ENCODE assay signal across 9 mouse cellular contexts in genomic region chr2:28751658-28752057, GRCm38 (mm10). TPM values are rescaled to one million over a fixed set of nuclear protein-coding genes. Genes with fewer than 3 reads are reported as not detected.
DNase-seq lines count a peak whose midpoint lies in the region; ATAC-seq and TF ChIP-seq lines count a peak whose summit lies in the region.
"Had no signal": no experiment of that assay in that cellular context is flagged by ENCODE, and none has a peak within 500 bp of the region (broad histone marks: within the 10 kb centered on the region; RNA-seq: fewer than 3 reads in every experiment).

No protein-coding gene starts in this region.

- 0 out of 2 replicates have a peak, but pooled peaks cover 2% of the 10 kb centered on the region for H3K4me1 ChIP-seq in forebrain, postnatal 0 days (ENCODE audit: insufficient read depth)
- peaks cover 2% of the 10 kb centered on the region; the same call in 1 of the 2 replicates for H3K4me1 ChIP-seq in liver, postnatal 0 days (ENCODE audit: insufficient read depth)

- peaks cover 32% of the 10 kb centered on the region; the same call in 1 of the 2 replicates for H3K27me3 ChIP-seq in forebrain, postnatal 0 days (ENCODE audit: insufficient read depth, low read length)
- H3K27me3 ChIP-seq in liver, postnatal 0 days (ENCODE audit: insufficient read depth, low read length), result peaks cover 3% of the 10 kb centered on the region

- peak overlapping the region; percentile 40 for H3K4me3 ChIP-seq in gastrocnemius, adult 2 months
- H3K4me3 ChIP-seq in forebrain, postnatal 0 days (ENCODE audit: low read depth, low read length), result peak overlapping the region; percentile 35
- peak overlapping the region; percentile 30; the same call in 1 of the 2 replicates for H3K4me3 ChIP-seq in liver, postnatal 0 days (ENCODE audit: low read depth, low read length)

- intact Hi-C loops in gastrocnemius, adult 2 months (cut with DNase I), result no loop called here

- ATAC-seq in forebrain, postnatal 0 days, result peak; percentile 56; the same call in 1 of the 2 replicates
- no peak for ATAC-seq in liver, postnatal 0 days
- no peak for ATAC-seq in activated CD4-positive, CD25-positive, alpha-beta regulatory T cell, adult 4 months

- H3K27ac ChIP-seq in gastrocnemius, adult 2 months, result no peak overlapping the region
- H3K27ac ChIP-seq in forebrain, postnatal 0 days (ENCODE audit: low read depth, low read length), result no peak overlapping the region
- H3K27ac ChIP-seq in liver, postnatal 0 days (ENCODE audit: low read depth), result no peak overlapping the region

- H3K36me3 ChIP-seq in forebrain, postnatal 0 days (ENCODE audit: insufficient read depth), result no peaks in the 10 kb centered on the region
- no peaks in the 10 kb centered on the region for H3K36me3 ChIP-seq in liver, postnatal 0 days (replicated peaks; ENCODE audit: insufficient read depth, low read length)

- H3K9ac ChIP-seq in forebrain, postnatal 0 days, result peak overlapping the region; percentile 43
- no peak overlapping the region for H3K9ac ChIP-seq in liver, postnatal 0 days (replicated peaks)

- WGBS in forebrain, postnatal 0 days, result 12% methylated on average over 17 of the region's 17 CpGs
- WGBS in liver, postnatal 0 days (ENCODE audit: insufficient replicate concordance), result 7% methylated on average over 17 of the region's 17 CpGs

- H3K9me3 ChIP-seq in forebrain, postnatal 0 days (ENCODE audit: low read length), result no peaks in the 10 kb centered on the region
- no peaks in the 10 kb centered on the region for H3K9me3 ChIP-seq in liver, postnatal 0 days (ENCODE audit: low read length)

- no peak for TF ChIP-seq EP300 in liver, postnatal 0 days (IDR thresholded peaks at IDR 0.05; ENCODE audit: low read depth)

- no peak for TF ChIP-seq CTCF in gastrocnemius, adult 2 months (IDR thresholded peaks at IDR 0.05)
- no peak for TF ChIP-seq CTCF in forebrain, postnatal 0 days (IDR thresholded peaks at IDR 0.05; ENCODE audit: low read depth)
- no peak for TF ChIP-seq CTCF in liver, postnatal 0 days (IDR thresholded peaks at IDR 0.05; ENCODE audit: low read depth)

- no peak for DNase-seq in gastrocnemius, adult 2 months
- no peak for DNase-seq in gastrocnemius, postnatal 25 days
- DNase-seq in B cell, adult 2 months, result peak; percentile 19 to 31
- peak; percentile 43 for DNase-seq in forebrain, postnatal 0 days
- no peak for DNase-seq in liver, postnatal 0 days
- no peak for DNase-seq in adrenal gland, postnatal 36 days
- DNase-seq in adrenal gland, adult 2 months, result no peak

- H3K4me2 ChIP-seq in forebrain, postnatal 0 days (ENCODE audit: low read depth), result peak overlapping the region; percentile 70
- peak overlapping the region; percentile 65 for H3K4me2 ChIP-seq in liver, postnatal 0 days (ENCODE audit: low read depth, low read length)

RNA-seq across cellular contexts. Expression of gene Ak8, which starts 51.7 kb away (rescaled TPM):
- not detected for total RNA-seq in gastrocnemius, adult 2 months (2021)
- under 1 TPM in 1 of 2 experiments, not detected in 1; 0.19 TPM for total RNA-seq in gastrocnemius, postnatal 25 days (2021)
- total RNA-seq in forebrain, postnatal 0 days (2014; rRNA removed), result 1.1 and 1.7 TPM in 2 replicates
- polyA plus RNA-seq in forebrain, postnatal 0 days (2015; fragmentation: Nextera tagmentation; extraction: Ambion mirVana), result 3.4 and 5.2 TPM in 2 replicates
- 0.28 and 0.41 TPM in 2 replicates for polyA plus RNA-seq in liver, postnatal 0 days (2015; fragmentation: Nextera tagmentation; extraction: Ambion mirVana)
- under 1 TPM; 0.63 to 0.82 TPM for total RNA-seq in adrenal gland, postnatal 36 days (2021)
- under 1 TPM; 0.29 to 0.38 TPM for total RNA-seq in adrenal gland, adult 2 months (2021)
- 0.29 and 0.44 TPM in 2 replicates for polyA plus RNA-seq in adrenal gland, adult 2 months (2012; rRNA removed)
- polyA plus RNA-seq in activated CD4-positive, CD25-positive, alpha-beta regulatory T cell, adult 4 months (2017; shearing (Covaris generic)), result not detected

RNA-seq across cellular contexts. Expression of gene Spaca9, which starts 52.1 kb away (rescaled TPM):
- total RNA-seq in gastrocnemius, adult 2 months (2021), result not detected
- total RNA-seq in gastrocnemius, postnatal 25 days (2021), result not detected
- not detected in 2 replicates for total RNA-seq in forebrain, postnatal 0 days (2014; rRNA removed)
- polyA plus RNA-seq in forebrain, postnatal 0 days (2015; fragmentation: Nextera tagmentation; extraction: Ambion mirVana), result 3.1 and 3.6 TPM in 2 replicates
- polyA plus RNA-seq in liver, postnatal 0 days (2015; fragmentation: Nextera tagmentation; extraction: Ambion mirVana), result 2.1 and 2.5 TPM in 2 replicates
- under 1 TPM; 0.53 to 0.59 TPM for total RNA-seq in adrenal gland, postnatal 36 days (2021)
- total RNA-seq in adrenal gland, adult 2 months (2021), result under 1 TPM in 1 of 2 experiments, not detected in 1; 0.92 TPM
- polyA plus RNA-seq in adrenal gland, adult 2 months (2012; rRNA removed), result 0.84 TPM in 1 of 2 replicates, not detected in the other
- 1 to 10 TPM in 1 of 2 experiments, not detected in 1; 1.4 TPM for polyA plus RNA-seq in activated CD4-positive, CD25-positive, alpha-beta regulatory T cell, adult 4 months (2017; shearing (Covaris generic))
- total RNA-seq: layer of hippocampus, adult 18-20 months had no signal

Comparison
In these comparisons a context has a peak if more than half of its experiments do, and no peak if none do; other contexts are left out.
1. DNase-seq: peak in B cell, adult 2 months (2 of 2) and forebrain, postnatal 0 days (single experiment); none in gastrocnemius, adult 2 months (single experiment), gastrocnemius, postnatal 25 days (single experiment), liver, postnatal 0 days (single experiment), adrenal gland, postnatal 36 days (0 of 2) and adrenal gland, adult 2 months (single experiment).
2. Peak in every context shown above with its lines, with median percentiles within 50 percentile points of each other: H3K4me3 ChIP-seq.